Mouse (Mus musculus) A20 (cell line): ENCODE measurements around the gene Arhgap18.
A peak's percentile ranks its signal among the peaks of the same experiment; 100 is the strongest.

ENCODE experiments used
- DNase-seq: peaks from one replicate; pipeline ENCODE4 v3.0.0-alpha.2; 2011; ENCODE audit warnings: low read depth, low spot score

Arhgap18 gene

DNA sequence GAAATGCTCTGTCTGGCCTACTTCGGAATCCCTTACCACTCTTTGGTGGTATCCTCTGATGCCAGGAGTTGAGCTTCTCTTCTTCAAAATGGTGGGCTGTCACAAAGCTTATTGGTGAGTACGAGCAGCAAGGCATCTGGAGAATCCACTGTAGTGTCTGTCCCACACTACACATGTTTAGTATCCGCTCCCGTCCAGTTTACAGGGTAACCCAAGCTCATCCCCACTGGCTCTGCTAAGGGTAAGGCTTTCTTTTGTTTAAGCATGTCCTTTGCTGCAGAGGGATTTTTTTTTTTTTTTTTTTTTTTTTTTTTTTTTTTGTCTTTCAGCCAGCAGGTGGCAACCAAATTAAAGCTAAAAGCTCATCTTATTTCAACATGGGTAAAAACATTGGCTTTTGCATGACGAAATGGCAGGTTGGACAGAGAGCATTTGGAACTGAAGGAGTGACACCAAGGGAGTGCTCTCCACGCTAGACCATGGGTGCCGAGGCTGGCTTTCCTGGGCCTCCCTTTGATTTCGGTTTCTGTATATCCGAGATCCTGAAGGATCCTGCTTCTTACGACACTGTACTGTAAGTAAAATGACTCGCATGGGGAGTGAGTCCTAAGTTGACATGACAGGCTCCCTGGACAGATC is at the start of gene Arhgap18:
TSS of gene Arhgap18 (plus strand) at position 493 of the 639 bp plus-strand sequence.
- DNase-seq: peak; percentile 34

DNA sequence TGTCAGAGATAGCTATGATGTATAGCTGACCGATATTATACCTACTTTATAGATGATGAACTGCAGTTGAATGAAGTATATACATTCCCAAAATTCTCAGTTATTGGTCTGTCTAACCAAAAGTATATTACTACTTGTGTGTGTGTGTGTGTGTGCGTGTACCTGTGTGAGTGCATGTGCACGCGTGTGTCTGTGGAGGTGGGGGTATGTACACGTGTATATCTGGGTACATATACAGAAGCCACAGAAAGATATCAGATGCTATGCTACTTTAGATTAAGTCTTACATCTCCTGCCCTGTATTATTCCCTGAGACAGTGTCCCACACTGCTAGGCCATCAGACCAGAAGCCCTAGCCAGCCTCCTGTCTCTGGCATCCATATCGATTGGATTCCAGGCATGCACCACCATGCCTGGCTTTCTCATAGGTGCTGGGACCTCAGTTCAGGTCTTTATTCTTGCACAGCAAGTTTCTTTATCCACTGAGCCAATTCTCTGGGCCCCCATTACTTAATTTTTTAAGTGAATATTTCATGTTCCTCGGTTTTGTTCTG is 42.7 kb upstream of the Arhgap18 start:
- DNase-seq: no peak

GRCm38 (mm10) chr10:26711068-26711467 is 42.2 kb upstream of the Arhgap18 start:
- DNase-seq: peak; percentile 30

- DNase-seq: no peak
Observed at GRCm38 (mm10) chr10:26713986-26714385, 39.2 kb upstream of the Arhgap18 start.

GRCm38 (mm10) chr10:26724704-26725103 is 28.5 kb upstream of the Arhgap18 start:
- DNase-seq: no peak

GRCm38 (mm10) chr10:26725255-26725654 is 28.0 kb upstream of the Arhgap18 start:
- peak; percentile 6 for DNase-seq

DNA sequence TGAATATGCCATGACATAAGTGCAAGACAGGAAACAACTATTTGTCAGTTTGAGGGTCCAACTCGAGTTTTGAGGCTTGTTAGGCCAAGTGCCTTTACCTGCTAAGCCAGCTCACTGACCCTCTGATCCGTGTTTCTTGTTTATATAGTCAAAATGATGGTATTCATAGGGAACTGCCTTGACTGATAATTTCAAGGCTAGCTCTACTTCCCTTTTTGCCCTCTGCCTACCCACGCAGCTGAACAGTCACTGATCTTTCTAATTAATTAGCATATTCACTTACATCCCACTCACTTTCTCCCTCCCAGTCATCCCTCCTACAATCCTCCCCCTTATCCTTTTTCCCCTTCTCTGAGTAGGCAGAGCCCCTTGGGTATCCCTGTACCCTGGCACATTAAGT is 2.4 kb upstream of the Arhgap18 start:
- peak; percentile 29 for DNase-seq

DNA sequence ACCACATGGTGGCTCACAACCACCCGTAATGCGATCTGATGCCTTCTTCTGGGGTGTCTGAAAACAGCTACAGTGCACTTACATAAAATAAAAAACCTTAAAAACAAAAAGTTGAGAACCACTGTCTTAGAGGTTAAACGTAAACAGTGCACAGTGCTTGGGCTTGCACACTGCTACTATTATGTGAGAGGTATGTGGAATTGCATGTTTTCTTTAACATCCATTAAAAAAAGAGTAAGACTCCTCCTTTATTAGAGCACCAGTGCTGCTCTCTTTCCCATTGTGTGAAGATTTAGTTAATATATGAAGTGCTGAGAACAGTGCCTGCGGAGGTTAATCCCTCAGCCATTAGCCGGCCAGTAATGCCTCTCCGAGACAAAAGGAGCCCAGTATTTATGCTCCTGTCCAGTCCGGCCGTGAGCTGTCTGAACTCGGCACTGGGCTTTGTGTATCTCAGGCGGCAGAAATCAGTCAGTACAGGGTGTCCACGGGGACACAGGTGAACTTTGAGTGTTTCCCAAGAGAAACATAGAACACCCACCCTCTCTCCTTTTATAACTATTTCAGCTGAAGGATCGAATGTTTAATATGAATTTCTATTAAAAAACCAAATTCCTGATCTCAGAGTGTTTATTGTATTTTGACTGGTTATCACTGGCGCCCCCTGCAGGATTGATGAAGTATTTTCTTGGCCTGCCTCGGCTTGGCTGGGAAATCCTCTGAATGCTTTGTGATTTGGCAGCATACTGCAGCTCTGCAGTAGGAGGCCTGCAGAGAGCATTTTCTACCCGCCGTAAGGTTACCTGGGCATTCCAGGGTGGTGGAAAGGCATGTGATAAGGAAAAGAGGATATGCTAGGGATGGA is 925 bp upstream of the Arhgap18 start:
- peak; percentile 45 for DNase-seq

GRCm38 (mm10) chr10:26754006-26754405 is 785 bp downstream of the Arhgap18 start:
- DNase-seq: no peak

GRCm38 (mm10) chr10:26757231-26757630 is 4.0 kb downstream of the Arhgap18 start:
- no peak for DNase-seq

- DNase-seq: no peak
Observed at GRCm38 (mm10) chr10:26759469-26759868, 6.2 kb downstream of the Arhgap18 start.

DNA sequence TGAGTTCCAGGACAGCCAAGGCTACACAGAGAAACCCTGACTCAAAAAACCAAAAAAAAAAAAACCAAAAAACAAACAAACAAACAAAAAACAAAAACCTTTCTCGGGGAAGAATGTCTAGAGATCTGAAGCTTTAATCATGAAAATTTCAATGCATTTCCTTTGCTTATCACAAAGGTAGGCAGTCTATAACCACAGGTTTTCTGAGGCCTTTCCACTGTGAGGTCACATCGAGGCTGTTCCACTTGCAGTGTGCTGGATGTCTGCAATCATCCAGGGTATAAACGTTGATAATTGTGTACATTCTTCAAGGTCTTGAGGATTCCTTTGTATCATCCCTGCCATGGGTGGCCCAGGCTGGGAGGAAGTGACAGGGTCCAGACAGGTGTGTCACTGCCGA is 7.9 kb downstream of the Arhgap18 start:
- no peak for DNase-seq

- DNase-seq: no peak
Observed at GRCm38 (mm10) chr10:26761991-26762903, 9.0 kb downstream of the Arhgap18 start.

GRCm38 (mm10) chr10:26767196-26767595 is 14.0 kb downstream of the Arhgap18 start:
- no peak for DNase-seq

DNA sequence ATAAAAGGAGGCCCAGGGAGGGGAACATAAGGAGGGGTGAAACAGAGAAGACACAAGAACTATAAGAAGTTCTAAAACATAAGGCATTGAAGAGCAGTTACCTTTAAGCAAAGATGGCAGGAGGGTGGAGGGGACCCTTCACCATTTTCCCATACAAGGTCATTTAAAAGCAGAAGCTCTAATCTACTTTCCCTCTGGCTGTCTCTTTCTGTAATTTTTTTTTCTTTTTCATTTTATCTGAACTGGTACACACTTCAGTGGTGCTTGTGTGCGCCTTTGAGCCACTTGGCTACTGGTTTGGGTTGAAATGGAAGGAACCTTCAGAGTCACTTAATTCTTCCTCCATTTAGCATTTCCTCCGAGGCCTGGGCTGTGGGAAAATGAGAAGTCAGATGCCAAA is 15.7 kb downstream of the Arhgap18 start:
- DNase-seq: no peak

GRCm38 (mm10) chr10:26770035-26770434 is 16.8 kb downstream of the Arhgap18 start:
- no peak for DNase-seq

GRCm38 (mm10) chr10:26771938-26772623 is 18.9 kb downstream of the Arhgap18 start:
- peak; percentile 72 for DNase-seq

GRCm38 (mm10) chr10:26772624-26773540 is 19.7 kb downstream of the Arhgap18 start:
- peak; percentile 59 for DNase-seq

- no peak for DNase-seq
Observed at GRCm38 (mm10) chr10:26773541-26773940, 20.3 kb downstream of the Arhgap18 start.

- DNase-seq: no peak
Observed at GRCm38 (mm10) chr10:26774266-26774665, 21.0 kb downstream of the Arhgap18 start.
